Mouse (Mus musculus) stomach, postnatal 0 days (tissue): Measurements from ENCODE around the gene Dnm3. TPM values are rescaled to one million over a fixed set of nuclear protein-coding genes. Genes with fewer than 3 reads are reported as not detected.

Source experiments
- ATAC-seq: fragments of 200-750 bp; cut with Nextera tagmentation; 2 replicates; pipeline ENCODE4 v1.8.0; 2017; ENCODE audit not compliant: low FRiP score, low TSS enrichment
- DNase-seq: peaks from one replicate; pipeline ENCODE4 v3.0.0-alpha.2; 2016; ENCODE audit warnings: low spot score
- H3K27ac ChIP-seq: fragments of 300-500 bp; sonication (generic); replicated peaks from 2 replicates; pipeline ENCODE4 v1.5.1; 2014; ENCODE audit warnings: mild to moderate bottlenecking, control low read depth
- H3K27me3 ChIP-seq: fragments of 300-500 bp; sonication (generic); 2 replicates; pipeline ENCODE4 v1.6.1; 2014; ENCODE audit warnings: low read length; ENCODE audit not compliant: control insufficient read depth, insufficient read depth
- H3K36me3 ChIP-seq: fragments of 300-500 bp; sonication (generic); 2 replicates; pipeline ENCODE4 v1.6.1; 2014; ENCODE audit warnings: low read length, mixed read lengths; ENCODE audit not compliant: control insufficient read depth, insufficient read depth
- H3K4me1 ChIP-seq: fragments of 300-500 bp; sonication (generic); replicated peaks from 2 replicates; pipeline ENCODE4 v1.6.1; 2014; ENCODE audit warnings: antibody characterized with exemption; ENCODE audit not compliant: control insufficient read depth, insufficient read depth
- H3K4me2 ChIP-seq: fragments of 300-500 bp; sonication (generic); replicated peaks from 2 replicates; pipeline ENCODE4 v1.6.1; 2014; ENCODE audit warnings: low read depth, mild to moderate bottlenecking, control low read depth, moderate library complexity
- H3K4me3 ChIP-seq: fragments of 300-500 bp; sonication (generic); 2 replicates; pipeline ENCODE4 v1.5.1; 2014; ENCODE audit warnings: low read depth, low read length, control low read depth
- H3K9ac ChIP-seq: fragments of 300-500 bp; sonication (generic); 2 replicates; pipeline ENCODE4 v1.6.1; 2014; ENCODE audit warnings: mild to moderate bottlenecking, low read length, control low read depth, mixed read lengths
- H3K9me3 ChIP-seq: fragments of 300-500 bp; sonication (generic); 2 replicates; pipeline ENCODE4 v1.6.1; 2016; ENCODE audit warnings: low read length; ENCODE audit not compliant: control insufficient read depth
- CTCF ChIP-seq: IDR thresholded peaks from 2 replicates; pipeline ENCODE4 v1.5.1; 2016; ENCODE audit warnings: antibody characterized with exemption, low read depth, mild to moderate bottlenecking, moderate library complexity
- EP300 ChIP-seq: optimal IDR thresholded peaks from 2 replicates; pipeline ENCODE3; 2016; ENCODE audit warnings: antibody characterized with exemption
- WGBS: fragments of 180-500 bp; shearing (Covaris S2); extraction: QIAGEN DNeasy Blood & Tissue Kit; methylation state at CpG from one replicate; pipeline ENCODE4 v1.1.7; 2014; 5-methylcytosine and 5-hydroxymethylcytosine counted together
- polyA plus RNA-seq: library from polyadenylated mRNA; unstranded; fragments of >200 nt; fragmentation: Nextera tagmentation; extraction: Ambion mirVana; gene quantifications from 2 replicates; pipeline ENCODE4 v1.2.1, GENCODE M21; 2015

Dnm3 gene
- polyA plus RNA-seq, 1 experiment from 2014 or later: 2.1 TPM

DNA sequence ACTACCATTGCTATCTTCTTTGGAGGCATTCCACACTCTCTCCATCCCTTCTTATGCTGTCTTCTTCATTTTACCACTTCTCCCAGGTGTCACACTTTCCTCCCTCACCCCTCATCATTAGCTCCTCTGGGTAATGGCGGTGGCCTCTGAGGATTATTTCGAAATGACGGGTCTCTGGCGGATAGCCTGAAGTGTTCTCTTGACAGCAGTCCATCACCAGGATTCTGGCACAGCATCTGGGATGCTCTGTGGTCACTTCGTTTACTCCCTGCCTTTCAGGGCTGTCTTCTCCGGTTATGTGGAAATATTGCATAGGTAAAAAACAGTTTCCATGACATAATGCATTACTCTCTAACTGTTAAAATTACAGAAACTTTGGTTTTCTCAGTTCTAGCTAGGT lies 55.0 kb downstream of the Dnm3 start:
- no peak overlapping the region for H3K4me3 ChIP-seq
- no peak for DNase-seq
- ATAC-seq: no peak
- no peaks in the 10 kb centered on the region for H3K4me1 ChIP-seq
- no peak overlapping the region for H3K4me2 ChIP-seq
- TF ChIP-seq CTCF (no peak), EP300 (no peak)
- no peaks in the 10 kb centered on the region for H3K36me3 ChIP-seq
- H3K9me3 ChIP-seq: no peaks in the 10 kb centered on the region
- no peak overlapping the region for H3K9ac ChIP-seq
- H3K27ac ChIP-seq: no peak overlapping the region
- 78% methylated on average over 6 of the region's 6 CpGs for WGBS
- H3K27me3 ChIP-seq: no peaks in the 10 kb centered on the region

DNA sequence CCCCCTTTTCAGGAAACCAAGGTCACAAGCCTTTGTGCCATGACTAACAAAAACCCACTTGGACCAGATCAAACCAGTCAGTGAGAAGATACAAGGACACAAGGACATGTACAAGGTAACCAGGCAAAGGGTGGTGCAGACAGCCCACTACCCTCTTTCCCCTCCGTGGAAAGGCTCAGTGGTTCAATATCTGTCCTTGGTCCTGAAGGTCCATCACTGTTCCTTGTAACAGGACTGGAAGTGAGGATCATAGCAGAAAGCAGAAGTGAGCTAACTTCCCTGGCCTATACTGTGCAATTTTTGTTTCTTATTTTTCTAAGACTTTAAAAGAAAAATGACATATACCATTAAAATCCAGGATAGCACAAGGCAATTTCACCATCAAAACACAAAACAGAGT lies 64.0 kb downstream of the Dnm3 start:
- DNase-seq: no peak
- ATAC-seq: no peak
- Histone ChIP-seq H3K4me2 (no peak overlapping the region), H3K36me3 (no peaks in the 10 kb centered on the region), H3K27ac (no peak overlapping the region), H3K27me3 (no peaks in the 10 kb centered on the region), H3K9me3 (no peaks in the 10 kb centered on the region), H3K4me1 (no peaks in the 10 kb centered on the region), H3K4me3 (no peak overlapping the region), H3K9ac (no peak overlapping the region)
- TF ChIP-seq EP300 (no peak), CTCF (no peak)
- 5% methylated on average over 1 of the region's 1 CpGs for WGBS

DNA sequence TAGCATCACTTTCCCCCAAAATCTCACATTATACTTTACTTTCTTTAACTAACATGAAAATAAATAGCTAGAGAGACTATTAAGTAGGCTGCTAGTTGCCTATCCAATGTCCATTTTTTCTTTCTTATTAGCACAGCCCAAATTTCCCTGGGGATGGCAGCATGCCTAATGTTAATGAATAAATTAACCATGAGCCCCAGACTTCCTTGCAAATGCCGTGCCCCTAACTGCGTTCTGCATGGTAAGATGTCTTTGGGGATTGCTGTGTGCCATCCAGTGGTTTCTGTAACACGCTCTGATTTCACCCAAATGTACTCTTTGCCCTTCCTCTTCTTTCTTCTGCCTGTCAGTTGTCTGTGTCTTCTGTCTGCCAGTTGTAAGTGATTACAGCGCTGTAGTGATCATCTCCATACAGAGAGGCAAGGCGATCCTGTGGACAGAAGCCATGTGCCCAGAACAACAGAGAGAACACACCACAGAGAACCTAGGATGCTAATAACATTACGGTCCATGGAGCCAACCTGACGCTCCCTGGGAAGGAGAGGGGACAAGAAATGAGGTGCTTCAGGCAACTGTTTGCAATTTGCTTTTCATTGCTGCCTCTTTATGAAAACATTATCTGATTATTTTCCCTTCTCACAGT lies 64.9 kb downstream of the Dnm3 start:
- no peaks in the 10 kb centered on the region for H3K4me1 ChIP-seq
- H3K36me3 ChIP-seq: no peaks in the 10 kb centered on the region
- DNase-seq: no peak
- TF ChIP-seq EP300 (no peak), CTCF (no peak)
- H3K27ac ChIP-seq: no peak overlapping the region
- ATAC-seq: no peak
- H3K4me3 ChIP-seq: no peak overlapping the region
- H3K4me2 ChIP-seq: no peak overlapping the region
- H3K9ac ChIP-seq: no peak overlapping the region
- 83% methylated on average over 7 of the region's 7 CpGs for WGBS
- H3K9me3 ChIP-seq: no peaks in the 10 kb centered on the region
- H3K27me3 ChIP-seq: no peaks in the 10 kb centered on the region

GRCm38 (mm10) chr1:162410207-162410965 lies 67.4 kb downstream of the Dnm3 start:
- no peak overlapping the region for H3K27ac ChIP-seq
- H3K9ac ChIP-seq: no peak overlapping the region
- ATAC-seq: no peak
- no peak overlapping the region for H3K4me2 ChIP-seq
- H3K4me1 ChIP-seq: no peaks in the 10 kb centered on the region
- no peak overlapping the region for H3K4me3 ChIP-seq
- WGBS: 83% methylated on average over 14 of the region's 14 CpGs
- DNase-seq: no peak
- TF ChIP-seq EP300: no peak
- TF ChIP-seq CTCF: no peak
- H3K27me3 ChIP-seq: no peaks in the 10 kb centered on the region
- H3K9me3 ChIP-seq: no peaks in the 10 kb centered on the region
- H3K36me3 ChIP-seq: no peaks in the 10 kb centered on the region

DNA sequence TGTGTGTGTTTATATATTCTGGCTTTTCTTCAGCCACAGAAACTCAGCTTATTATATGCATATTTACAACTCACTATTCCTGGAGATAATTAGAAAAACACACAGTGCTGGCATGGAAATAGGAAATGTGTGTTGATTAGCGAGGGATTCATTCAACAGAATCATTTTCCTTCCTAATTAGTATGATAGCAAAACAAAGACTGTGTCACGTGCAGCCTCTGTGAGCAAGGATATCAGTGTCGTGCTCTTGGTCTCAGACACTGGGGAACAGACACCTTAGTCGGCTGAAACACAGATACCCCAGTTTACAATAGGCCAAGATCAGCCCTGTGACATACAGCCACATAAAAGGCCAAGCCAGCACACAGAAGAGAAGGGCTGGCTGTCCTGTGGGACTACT lies 83.3 kb downstream of the Dnm3 start:
- Histone ChIP-seq H3K4me2 (no peak overlapping the region), H3K9me3 (no peaks in the 10 kb centered on the region), H3K9ac (no peak overlapping the region), H3K4me3 (no peak overlapping the region), H3K27ac (no peak overlapping the region), H3K27me3 (no peaks in the 10 kb centered on the region), H3K4me1 (no peaks in the 10 kb centered on the region), H3K36me3 (no peaks in the 10 kb centered on the region)
- no peak for TF ChIP-seq EP300
- TF ChIP-seq CTCF: no peak
- no peak for ATAC-seq
- no peak for DNase-seq
- WGBS: 58% methylated on average over 4 of the region's 4 CpGs
